Mouse (Mus musculus) ES-E14 (cell line): ENCODE results near the gene Nup88. TPM values are rescaled to one million over a fixed set of nuclear protein-coding genes. Genes with fewer than 3 reads are reported as not detected.

ENCODE experiments used
- DNase-seq: peaks from one replicate; pipeline ENCODE4 v3.0.0-alpha.2; 2013; ENCODE audit warnings: low read depth, low spot score
- H3K27ac ChIP-seq: 2 replicates; pipeline ENCODE4 v1.5.1; 2012; ENCODE audit warnings: low read depth, mild to moderate bottlenecking, low read length, moderate library complexity, mixed read lengths; ENCODE audit not compliant: poor library complexity, insufficient read depth, severe bottlenecking
- H3K36me3 ChIP-seq: 2 replicates; pipeline ENCODE4 v1.6.1; 2012; ENCODE audit warnings: mild to moderate bottlenecking, low read length, moderate library complexity, mixed read lengths; ENCODE audit not compliant: control insufficient read depth, poor library complexity, insufficient read depth, severe bottlenecking
- H3K4me1 ChIP-seq, 2 experiments: fragments of 150-350 bp in 1 of 2; sonication (generic) in 1 of 2; 2 replicates each; pipeline ENCODE4 v1.6.1; 2012; ENCODE audit warnings: low read length in 2 of 2, mild to moderate bottlenecking in 1 of 2, mixed read lengths in 1 of 2; ENCODE audit not compliant: control insufficient read depth in 2 of 2, insufficient read depth in 2 of 2, poor library complexity in 1 of 2
- H3K4me3 ChIP-seq, 2 experiments: fragments of 150-350 bp in 1 of 2; sonication (generic) in 1 of 2; 2 replicates each; pipeline ENCODE4 v1.5.1; 2012; ENCODE audit warnings: low read length in 2 of 2, low read depth in 1 of 2, mild to moderate bottlenecking in 1 of 2, mixed read lengths in 1 of 2; ENCODE audit not compliant: insufficient read depth in 1 of 2, poor library complexity in 1 of 2, severe bottlenecking in 1 of 2
- H3K9ac ChIP-seq: 2 replicates; pipeline ENCODE4 v1.6.1; 2012; ENCODE audit warnings: low read depth, mild to moderate bottlenecking, low read length, mixed read lengths; ENCODE audit not compliant: poor library complexity, insufficient read depth, severe bottlenecking
- H3K9me3 ChIP-seq: fragments of 150-350 bp; sonication (generic); 2 replicates; pipeline ENCODE4 v1.6.1; 2012; ENCODE audit warnings: low read depth, mild to moderate bottlenecking, low read length; ENCODE audit not compliant: control insufficient read depth, insufficient read depth
- CHD2 ChIP-seq: IDR thresholded peaks from 2 replicates; pipeline ENCODE4 v1.6.1; 2014; ENCODE audit warnings: mild to moderate bottlenecking, low read depth, low read length, inconsistent platforms
- HCFC1 ChIP-seq: IDR thresholded peaks from 2 replicates; pipeline ENCODE4 v1.6.1; 2012; ENCODE audit warnings: low read length, inconsistent platforms, borderline replicate concordance; ENCODE audit not compliant: insufficient read depth
- MAFK ChIP-seq: IDR thresholded peaks from 2 replicates; pipeline ENCODE4 v1.6.1; 2014; ENCODE audit warnings: mild to moderate bottlenecking, low read depth, low read length, inconsistent platforms; ENCODE audit not compliant: insufficient read depth
- ZC3H11A ChIP-seq: IDR thresholded peaks from 2 replicates; pipeline ENCODE4 v1.6.1; 2012; ENCODE audit warnings: low read depth, mild to moderate bottlenecking, inconsistent platforms, low read length, borderline replicate concordance
- ZNF384 ChIP-seq: IDR thresholded peaks from 2 replicates; pipeline ENCODE4 v1.6.1; 2012; ENCODE audit warnings: low read depth, low read length, inconsistent platforms
- in situ Hi-C, 2 experiments: fragments of 600-800 bp; cut with MboI; formaldehyde crosslinking; loops; one replicate each; pipeline ENCODE4 v1.15.1; 2025; ENCODE audit warnings: low sequenced_read_pairs in 2 of 2, inconsistent platforms in 1 of 2; ENCODE audit not compliant: unreplicated experiment in 2 of 2
- total RNA-seq: library from RNA; depleted of rRNA; stranded (reverse); fragments of 300-350 nt; gene quantifications from 2 replicates; pipeline ENCODE4 v1.2.3, GENCODE M21; 2012

The Nup88 gene
- total RNA-seq, 1 experiment = 121 TPM

- Histone ChIP-seq H3K9ac (peak overlapping the region; percentile 54), H3K4me1 (peaks cover 0 to 4% of the 10 kb centered on the region in 2 experiments; a peak in 2 of 4 replicates), H3K9me3 (no peaks in the 10 kb centered on the region), H3K36me3 (peaks cover 52% of the 10 kb centered on the region), H3K27ac (peak overlapping the region; percentile 14; the same call in 1 of the 2 replicates), H3K4me3 (peak overlapping the region; percentile 94)
- DNase-seq = no peak
- TF ChIP-seq ZNF384 = no peak
- TF ChIP-seq CHD2 = no peak
- TF ChIP-seq MAFK = no peak
- TF ChIP-seq ZC3H11A = no peak
- TF ChIP-seq HCFC1 = no peak
- in situ Hi-C loops = no loop called here
Measured at GRCm38 (mm10) chr11:70980751-70981510, 11.2 kb upstream of the Nup88 start.

DNA sequence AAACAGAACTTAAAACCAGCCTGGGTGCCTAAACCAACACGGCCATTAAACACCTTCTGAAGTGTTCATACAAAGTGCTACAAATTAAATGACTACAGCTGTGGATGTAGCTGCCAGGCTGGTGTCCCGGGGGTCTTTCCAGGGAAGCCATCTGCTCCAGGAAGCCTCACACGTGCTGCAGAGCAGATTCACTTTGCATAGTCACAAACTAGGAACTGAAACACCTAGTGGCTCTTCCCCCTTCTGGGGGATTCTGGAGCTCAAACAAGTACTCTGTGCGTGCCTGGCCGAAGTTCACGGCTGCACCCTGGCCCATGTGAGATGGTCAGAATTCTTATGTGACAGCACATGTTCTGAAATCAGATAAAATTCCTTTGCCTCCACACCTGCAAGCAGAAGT, 10.5 kb upstream of the Nup88 start:
- H3K9me3 ChIP-seq = no peaks in the 10 kb centered on the region
- H3K27ac ChIP-seq = peak overlapping the region; percentile 14; the same call in 1 of the 2 replicates
- peak overlapping the region in 1 of 2 experiments; percentile 18; a peak in 1 of 4 replicates for H3K4me3 ChIP-seq
- in situ Hi-C loops = no loop called here
- peaks cover 47% of the 10 kb centered on the region for H3K36me3 ChIP-seq
- peaks cover 0 to 4% of the 10 kb centered on the region in 2 experiments; a peak in 2 of 4 replicates for H3K4me1 ChIP-seq
- H3K9ac ChIP-seq = peak overlapping the region; percentile 25; the same call in 1 of the 2 replicates
- no peak for TF ChIP-seq ZC3H11A
- no peak for TF ChIP-seq CHD2
- TF ChIP-seq HCFC1 = no peak
- no peak for TF ChIP-seq ZNF384
- no peak for TF ChIP-seq MAFK
- no peak for DNase-seq

DNA sequence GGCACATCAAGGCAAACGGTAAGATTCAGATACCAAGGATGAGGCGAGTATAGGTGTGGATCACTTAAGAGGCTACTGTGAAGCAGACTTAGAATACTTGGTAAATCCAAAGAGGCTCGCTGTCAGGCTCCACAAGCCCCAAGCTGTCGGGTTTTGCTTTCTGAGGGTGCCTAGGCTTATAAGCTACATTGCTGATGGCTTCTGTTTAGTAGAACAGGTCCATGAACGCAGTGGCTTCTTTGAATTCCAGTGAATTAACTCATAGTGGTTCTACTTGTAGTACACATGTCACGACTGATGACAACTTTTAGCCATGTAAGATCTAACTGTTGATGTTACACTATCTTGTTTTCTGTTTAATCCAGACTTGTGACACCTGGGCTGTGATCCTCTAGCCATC, 7.5 kb upstream of the Nup88 start:
- TF ChIP-seq HCFC1 (no peak), ZNF384 (no peak), CHD2 (no peak), ZC3H11A (no peak), MAFK (no peak)
- no peak overlapping the region for H3K9ac ChIP-seq
- in situ Hi-C loops = no loop called here
- no peaks in the 10 kb centered on the region for H3K9me3 ChIP-seq
- DNase-seq = no peak
- H3K36me3 ChIP-seq = peaks cover 52% of the 10 kb centered on the region
- H3K4me3 ChIP-seq = no peak overlapping the region
- no peak overlapping the region for H3K27ac ChIP-seq
- H3K4me1 ChIP-seq = peaks cover 0 to 4% of the 10 kb centered on the region in 2 experiments; a peak in 2 of 4 replicates

DNA sequence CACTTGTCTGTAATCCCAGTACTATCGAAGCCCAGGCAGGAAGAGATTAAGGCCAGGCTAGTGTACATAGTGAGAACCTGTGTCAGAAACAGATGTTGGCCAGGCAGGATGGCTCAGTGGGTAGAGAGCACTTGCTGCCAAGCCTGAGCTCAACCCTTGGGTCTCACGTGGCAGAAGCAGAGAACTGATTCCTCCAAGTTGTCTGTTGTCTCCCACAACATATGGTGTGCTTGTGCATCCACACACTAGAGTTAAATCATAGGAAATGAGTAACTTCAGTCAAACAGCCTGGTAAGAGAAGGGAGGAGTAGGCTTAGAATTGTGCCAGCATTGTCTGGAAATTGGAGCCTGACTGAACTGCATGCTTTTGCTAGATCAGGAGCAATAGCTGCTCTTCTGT, 5.4 kb upstream of the Nup88 start:
- no peak for DNase-seq
- in situ Hi-C loops = no loop called here
- Histone ChIP-seq H3K9ac (no peak overlapping the region), H3K4me1 (peaks cover 0 to 3% of the 10 kb centered on the region in 2 experiments; a peak in 2 of 4 replicates), H3K36me3 (peaks cover 41% of the 10 kb centered on the region), H3K4me3 (no peak overlapping the region), H3K27ac (no peak overlapping the region), H3K9me3 (no peaks in the 10 kb centered on the region)
- no peak for TF ChIP-seq HCFC1
- no peak for TF ChIP-seq ZC3H11A
- TF ChIP-seq MAFK = no peak
- no peak for TF ChIP-seq ZNF384
- no peak for TF ChIP-seq CHD2
